Mouse (Mus musculus) E14TG2a.4 (cell line): ENCODE measurements around the gene Glis1.

Source experiments
- CTCF ChIP-seq: conservative IDR thresholded peaks from 2 replicates; pipeline ENCODE4 v1.5.1; 2014; ENCODE audit warnings: low read length
- NANOG ChIP-seq: IDR thresholded peaks from 2 replicates; pipeline ENCODE4 v1.6.1; 2014; ENCODE audit warnings: borderline replicate concordance, low read length, mixed read lengths
- POU5F1 ChIP-seq: IDR thresholded peaks from 2 replicates; pipeline ENCODE4 v1.6.1; 2014; ENCODE audit warnings: low read length, borderline replicate concordance

- TF ChIP-seq CTCF: no peak
- TF ChIP-seq POU5F1: no peak
- TF ChIP-seq NANOG: no peak
Measured at GRCm38 (mm10) chr4:107544843-107545242, 110.5 kb downstream of the Glis1 start.
